Mouse (Mus musculus): Measurements from ENCODE around the gene Nutm2. TPM values are rescaled to one million over a fixed set of nuclear protein-coding genes. Genes with fewer than 3 reads are reported as not detected.
A peak's percentile ranks its signal among the peaks of the same experiment; 100 is the strongest.
"Not testable (repeated sequence)": the region's sequence is repeated elsewhere in the genome, so short reads cannot be mapped to it uniquely, and the experiment has no call there.

Nutm2 gene
- total RNA-seq (2021), result not detected

GRCm38 (mm10) chr13:50467007-50467406 lies at the start of gene Nutm2:
Gene Nutm2, plus strand, starts transcription at chr13:50467307.
- DNase-seq (ENCODE audit: extremely low spot score in 1 of 2, low spot score in 1 of 2), result no peak

GRCm38 (mm10) chr13:50417389-50418183 lies 49.5 kb upstream of the Nutm2 start, which contains the start of gene Fbxw17:
Gene Fbxw17, plus strand, starts transcription at chr13:50417864.
- DNase-seq (ENCODE audit: extremely low spot score in 1 of 2, low spot score in 1 of 2), result peak; percentile 59 to 61

- no peak for DNase-seq (ENCODE audit: extremely low spot score in 1 of 2, low spot score in 1 of 2)
These were observed 48.7 kb upstream of the Nutm2 start for GRCm38 (mm10) chr13:50418421-50418820.

- DNase-seq (ENCODE audit: extremely low spot score in 1 of 2, low spot score in 1 of 2), result no peak
These were observed 43.4 kb upstream of the Nutm2 start for GRCm38 (mm10) chr13:50423625-50424209.

GRCm38 (mm10) chr13:50424517-50424916 lies 42.6 kb upstream of the Nutm2 start:
- no peak for DNase-seq (ENCODE audit: extremely low spot score in 1 of 2, low spot score in 1 of 2)

GRCm38 (mm10) chr13:50426686-50427085 lies 40.4 kb upstream of the Nutm2 start:
- DNase-seq (ENCODE audit: extremely low spot score in 1 of 2, low spot score in 1 of 2), result no peak

GRCm38 (mm10) chr13:50443812-50444211 lies 23.3 kb upstream of the Nutm2 start, which contains the start of gene Gm47429:
Gene Gm47429, minus strand, starts transcription at chr13:50443912.
- DNase-seq (ENCODE audit: extremely low spot score in 1 of 2, low spot score in 1 of 2), result no peak

- no peak for DNase-seq (ENCODE audit: extremely low spot score in 1 of 2, low spot score in 1 of 2)
These were observed 21.8 kb upstream of the Nutm2 start for GRCm38 (mm10) chr13:50445261-50445660.

GRCm38 (mm10) chr13:50452266-50452665 lies 14.8 kb upstream of the Nutm2 start:
- not testable (repeated sequence) for DNase-seq (ENCODE audit: extremely low spot score in 1 of 2, low spot score in 1 of 2)

- no peak for DNase-seq (ENCODE audit: extremely low spot score in 1 of 2, low spot score in 1 of 2)
These were observed 13.7 kb upstream of the Nutm2 start for GRCm38 (mm10) chr13:50453426-50453825.

GRCm38 (mm10) chr13:50460433-50460832 lies 6.7 kb upstream of the Nutm2 start:
- not testable (repeated sequence) for DNase-seq (ENCODE audit: extremely low spot score in 1 of 2, low spot score in 1 of 2)

GRCm38 (mm10) chr13:50464621-50465562 lies 2.2 kb upstream of the Nutm2 start:
- no peak for DNase-seq (ENCODE audit: extremely low spot score in 1 of 2, low spot score in 1 of 2)

GRCm38 (mm10) chr13:50488510-50488909 lies 21.4 kb downstream of the Nutm2 start:
- DNase-seq (ENCODE audit: extremely low spot score in 1 of 2, low spot score in 1 of 2), result not testable (repeated sequence)

- not testable (repeated sequence) for DNase-seq (ENCODE audit: extremely low spot score in 1 of 2, low spot score in 1 of 2)
These were observed 43.6 kb downstream of the Nutm2 start for GRCm38 (mm10) chr13:50510470-50511343.

Other genes starting within 250 kb of the Nutm2 start
- not detected for gene Gm906, start 217.0 kb upstream of the Nutm2 start, total RNA-seq (2021)
- 10 to 100 TPM; 12.2 to 21.0 TPM for gene Fbxw17, start 49.4 kb upstream of the Nutm2 start, total RNA-seq (2021)
- gene Gm47429, start 23.4 kb upstream of the Nutm2 start, total RNA-seq (2021), result not detected
- gene Gm904, start 175.9 kb downstream of the Nutm2 start, total RNA-seq (2021), result not detected
- not detected for gene Gm8765, start 231.0 kb downstream of the Nutm2 start, total RNA-seq (2021)